Mouse (Mus musculus): ENCODE results near the gene Dpy19l1.

- TF ChIP-seq CHD2 (IDR thresholded peaks at IDR 0.05; ENCODE audit: low read depth, low read length) = no peak
- TF ChIP-seq ZNF384 (IDR thresholded peaks at IDR 0.05; ENCODE audit: low read depth, low read length) = no peak
- no peak for TF ChIP-seq ZC3H11A (IDR thresholded peaks at IDR 0.05; ENCODE audit: borderline replicate concordance, low read depth, low read length)
- TF ChIP-seq MAFK (IDR thresholded peaks at IDR 0.05; ENCODE audit: insufficient read depth, low read depth, low read length) = no peak
- TF ChIP-seq HCFC1 (IDR thresholded peaks at IDR 0.05; ENCODE audit: borderline replicate concordance, insufficient read depth, low read length) = no peak
Measured at GRCm38 (mm10) chr9:24513290-24514077, 10.5 kb upstream of the Dpy19l1 start.
